ENCODE assay signal across 7 mouse cellular contexts in genomic region chrX:74296538-74297448, GRCm38 (mm10). TPM values are rescaled to one million over a fixed set of nuclear protein-coding genes. Genes with fewer than 3 reads are reported as not detected.
A peak's percentile ranks its signal among the peaks of the same experiment; 100 is the strongest.
DNase-seq lines count a peak whose midpoint lies in the region; ATAC-seq and TF ChIP-seq lines count a peak whose summit lies in the region.

Atp6ap1 (plus strand) TSS chrX:74297097.

- peak within 1 kb of the TSS; percentile 62 for H3K4me2 ChIP-seq in embryonic facial prominence, embryonic 12.5 days (replicated peaks)
- H3K4me2 ChIP-seq in limb, embryonic 12.5 days = peak within 1 kb of the TSS; percentile 63
- H3K4me2 ChIP-seq in midbrain, embryonic 15.5 days = peak within 1 kb of the TSS; percentile 63

- peaks cover 11% of the 10 kb centered on the region for H3K36me3 ChIP-seq in embryonic facial prominence, embryonic 12.5 days
- no peaks in the 10 kb centered on the region for H3K36me3 ChIP-seq in kidney, adult 2 months (ENCODE audit: control insufficient read depth, insufficient read depth, low read length)
- H3K36me3 ChIP-seq in limb, embryonic 12.5 days = peaks cover 22% of the 10 kb centered on the region
- 0 out of 2 replicates have a peak, but pooled peaks cover 7% of the 10 kb centered on the region for H3K36me3 ChIP-seq in midbrain, embryonic 15.5 days (replicated peaks)
- H3K36me3 ChIP-seq in spleen, adult 2 months (ENCODE audit: control insufficient read depth, insufficient read depth, low read length) = peaks cover 8% of the 10 kb centered on the region

- peak within 1 kb of the TSS; percentile 74 for H3K9ac ChIP-seq in embryonic facial prominence, embryonic 12.5 days
- peak within 1 kb of the TSS; percentile 67 for H3K9ac ChIP-seq in limb, embryonic 12.5 days (replicated peaks)
- H3K9ac ChIP-seq in midbrain, embryonic 15.5 days = peak within 1 kb of the TSS; percentile 69

- peak; percentile 90 for DNase-seq in adrenal gland, postnatal 25 days
- peak; percentile 100 for DNase-seq in heart, adult 11 months
- DNase-seq in kidney, adult 2 months = peak; percentile 98
- peak; percentile 89 to 92 for DNase-seq in spleen, adult 2 months (ENCODE audit: low read depth in 1 of 2, low spot score in 2 of 2)

- H3K4me1 ChIP-seq in embryonic facial prominence, embryonic 12.5 days = no peaks in the 10 kb centered on the region
- no peaks in the 10 kb centered on the region for H3K4me1 ChIP-seq in kidney, adult 2 months (ENCODE audit: control insufficient read depth, insufficient read depth, low read length)
- H3K4me1 ChIP-seq in limb, embryonic 12.5 days (replicated peaks) = no peaks in the 10 kb centered on the region
- H3K4me1 ChIP-seq in midbrain, embryonic 15.5 days = 0 out of 2 replicates have a peak, but pooled peaks cover 8% of the 10 kb centered on the region
- peaks cover 5% of the 10 kb centered on the region; the same call in 1 of the 2 replicates for H3K4me1 ChIP-seq in spleen, adult 2 months (ENCODE audit: control insufficient read depth, insufficient read depth, insufficient read length)

- peak within 1 kb of the TSS; percentile 63 for H3K4me3 ChIP-seq in embryonic facial prominence, embryonic 12.5 days
- H3K4me3 ChIP-seq in kidney, adult 2 months (ENCODE audit: insufficient read depth, low read depth, low read length) = peak within 1 kb of the TSS; percentile 98
- peak within 1 kb of the TSS; percentile 62 for H3K4me3 ChIP-seq in limb, embryonic 12.5 days (replicated peaks)
- peak within 1 kb of the TSS; percentile 68 for H3K4me3 ChIP-seq in midbrain, embryonic 15.5 days
- H3K4me3 ChIP-seq in spleen, adult 2 months (ENCODE audit: extremely low read depth, insufficient read depth, insufficient read length) = peak within 1 kb of the TSS; percentile 93

- no peaks in the 10 kb centered on the region for H3K9me3 ChIP-seq in embryonic facial prominence, embryonic 12.5 days
- H3K9me3 ChIP-seq in limb, embryonic 12.5 days = no peaks in the 10 kb centered on the region
- H3K9me3 ChIP-seq in midbrain, embryonic 15.5 days = no peaks in the 10 kb centered on the region

- TF ChIP-seq POLR2A in kidney, adult 2 months (IDR thresholded peaks at IDR 0.05; ENCODE audit: low read depth, low read length) = peak; percentile 56
- TF ChIP-seq POLR2A in spleen, adult 2 months (IDR thresholded peaks at IDR 0.05; ENCODE audit: low read depth, low read length) = peak; percentile 54; the same call in 1 of the 2 replicates

- no peak for TF ChIP-seq CTCF in kidney, adult 2 months (conservative IDR thresholded peaks at IDR 0.05; ENCODE audit: insufficient read depth, insufficient read length, low read depth, low read length)
- no peak for TF ChIP-seq CTCF in spleen, adult 2 months (IDR thresholded peaks at IDR 0.05; ENCODE audit: extremely low read depth, insufficient read depth, insufficient read length, insufficient replicate concordance)

- ATAC-seq in embryonic facial prominence, embryonic 12.5 days (ENCODE audit: insufficient number of reproducible peaks, insufficient read depth, low FRiP score, low TSS enrichment) = peak; percentile 99
- peak; percentile 96 for ATAC-seq in limb, embryonic 12.5 days (ENCODE audit: insufficient number of reproducible peaks, insufficient read depth, low FRiP score, low TSS enrichment, low read depth)
- ATAC-seq in midbrain, embryonic 15.5 days (replicated peaks) = peak; percentile 98

- no peaks in the 10 kb centered on the region for H3K27me3 ChIP-seq in embryonic facial prominence, embryonic 12.5 days
- no peaks in the 10 kb centered on the region for H3K27me3 ChIP-seq in kidney, adult 2 months (replicated peaks; ENCODE audit: control insufficient read depth, insufficient read depth, low read length)
- no peaks in the 10 kb centered on the region; the same call in 1 of the 2 replicates for H3K27me3 ChIP-seq in limb, embryonic 12.5 days
- H3K27me3 ChIP-seq in midbrain, embryonic 15.5 days (replicated peaks) = no peaks in the 10 kb centered on the region
- H3K27me3 ChIP-seq in spleen, adult 2 months (ENCODE audit: control insufficient read depth, insufficient read depth, low read length) = no peaks in the 10 kb centered on the region

- peak within 1 kb of the TSS; percentile 41; the same call in 1 of the 2 replicates for H3K27ac ChIP-seq in embryonic facial prominence, embryonic 12.5 days
- peak within 1 kb of the TSS; percentile 58 for H3K27ac ChIP-seq in kidney, adult 2 months (ENCODE audit: insufficient read depth, low read depth, low read length)
- H3K27ac ChIP-seq in limb, embryonic 12.5 days = peak within 1 kb of the TSS; percentile 62; the same call in 1 of the 2 replicates
- peak within 1 kb of the TSS; percentile 86 for H3K27ac ChIP-seq in midbrain, embryonic 15.5 days
- H3K27ac ChIP-seq in spleen, adult 2 months (ENCODE audit: insufficient read depth, low read length) = peak within 1 kb of the TSS; percentile 77

- 21% methylated on average over 37 of the region's 37 CpGs for WGBS in embryonic facial prominence, embryonic 12.5 days
- under 1% methylated on average over 37 of the region's 37 CpGs for WGBS in kidney, adult 2 months
- WGBS in limb, embryonic 12.5 days = 13% methylated on average over 37 of the region's 37 CpGs
- 19% methylated on average over 37 of the region's 37 CpGs for WGBS in midbrain, embryonic 15.5 days
- WGBS in spleen, adult 2 months = 26% methylated on average over 37 of the region's 37 CpGs

RNA-seq across cellular contexts. Expression of gene Atp6ap1, which starts in this region (rescaled TPM):
- 218 and 224 TPM in 2 replicates for total RNA-seq in adrenal gland, postnatal 25 days (2021)
- polyA plus RNA-seq in embryonic facial prominence, embryonic 12.5 days (2016; fragmentation: Nextera tagmentation; extraction: Ambion mirVana) = 114 and 120 TPM in 2 replicates
- polyA plus RNA-seq in kidney, adult 2 months (2012; rRNA removed) = 382 and 458 TPM in 2 replicates
- polyA plus RNA-seq in limb, embryonic 12.5 days (2016; fragmentation: Nextera tagmentation; extraction: Ambion mirVana) = 94.8 and 106 TPM in 2 replicates
- polyA plus RNA-seq in midbrain, embryonic 15.5 days (2015; fragmentation: Nextera tagmentation; extraction: Ambion mirVana) = 308 and 309 TPM in 2 replicates
- polyA plus RNA-seq in spleen, adult 2 months (2012; rRNA removed) = 267 and 342 TPM in 2 replicates

Comparison
In these comparisons a context has a peak if more than half of its experiments do, and no peak if none do; other contexts are left out.
1. Peak in every context shown above with its lines: DNase-seq, ATAC-seq, H3K4me3 ChIP-seq and H3K27ac ChIP-seq.